Mouse (Mus musculus): ENCODE results near the gene Ubl5. TPM values are rescaled to one million over a fixed set of nuclear protein-coding genes. Genes with fewer than 3 reads are reported as not detected.

Ubl5 gene
- polyA plus RNA-seq, 1 experiment, result 3.2 TPM

DNA sequence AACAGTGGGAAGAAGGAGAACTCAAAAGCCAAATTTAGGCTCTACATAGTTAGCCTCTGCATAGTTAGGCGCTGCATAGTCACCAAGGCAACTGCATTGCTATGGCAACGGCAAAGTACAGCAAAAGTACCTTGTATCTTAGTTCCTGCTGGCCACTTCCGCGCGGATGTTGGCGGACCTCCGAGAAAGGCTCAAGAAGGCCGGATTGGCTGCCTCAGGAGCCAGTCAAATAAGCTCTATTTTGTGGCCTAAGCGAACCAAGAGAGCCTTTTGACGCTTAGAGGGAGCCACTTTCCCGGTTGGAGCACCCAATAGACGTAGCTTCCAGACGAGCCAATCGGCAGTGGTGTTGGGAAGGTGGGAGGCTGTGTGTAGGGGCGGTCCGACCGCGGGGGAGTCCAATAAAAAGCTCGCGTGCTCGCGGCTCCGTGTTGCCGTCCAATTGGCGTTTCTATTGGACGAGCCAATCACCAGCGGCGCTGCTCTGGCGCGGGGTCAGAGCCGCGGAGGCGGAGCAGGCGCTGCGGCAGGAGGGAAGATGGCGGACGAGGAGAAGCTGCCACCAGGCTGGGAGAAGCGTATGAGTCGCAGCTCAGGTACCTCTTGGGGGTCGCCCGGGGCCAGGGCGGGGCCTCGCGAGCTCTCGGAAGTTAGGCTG is 9.1 kb downstream of the Ubl5 start, which contains the start of gene Pin1:
Gene Pin1, plus strand, starts transcription at position 494 of the 658 bp plus-strand sequence.
- Histone ChIP-seq H3K4me3 (replicated peaks) (peak within 1 kb of the TSS; percentile 88), H3K27me3 (ENCODE audit: control insufficient read depth) (no peaks in the 10 kb centered on the region), H3K9me3 (ENCODE audit: control insufficient read depth, low read length) (no peaks in the 10 kb centered on the region), H3K4me1 (ENCODE audit: control insufficient read depth) (peaks cover 75% of the 10 kb centered on the region), H3K36me3 (ENCODE audit: control insufficient read depth) (peaks cover 62% of the 10 kb centered on the region)
- TF ChIP-seq TAL1 (IDR thresholded peaks at IDR 0.05; ENCODE audit: low read length), result no peak
- TF ChIP-seq GATA1 (IDR thresholded peaks at IDR 0.05; ENCODE audit: low read length), result no peak

DNA sequence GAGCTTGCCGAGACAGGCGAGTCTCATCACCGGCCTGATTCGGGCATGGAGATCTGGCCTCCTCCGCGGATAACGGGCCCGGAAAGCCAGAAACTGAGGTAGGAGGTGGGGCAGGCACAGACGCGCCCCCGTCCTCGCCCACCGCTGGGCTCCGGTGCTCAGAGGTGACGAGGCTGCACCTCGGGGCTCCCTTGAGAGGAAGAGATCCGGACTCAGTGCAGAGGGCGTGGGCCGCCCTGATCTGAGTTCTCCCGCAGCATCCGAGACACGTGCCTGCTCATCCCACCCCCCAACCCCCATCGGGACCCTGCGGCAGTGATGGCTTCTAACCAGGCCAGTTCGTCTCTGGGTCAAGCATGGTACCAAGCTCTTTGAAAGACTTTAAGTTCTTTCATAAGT is 9.6 kb downstream of the Ubl5 start:
- H3K4me3 ChIP-seq (replicated peaks), result peak overlapping the region; percentile 88
- peaks cover 71% of the 10 kb centered on the region for H3K4me1 ChIP-seq (ENCODE audit: control insufficient read depth)
- no peaks in the 10 kb centered on the region for H3K9me3 ChIP-seq (ENCODE audit: control insufficient read depth, low read length)
- H3K36me3 ChIP-seq (ENCODE audit: control insufficient read depth), result peaks cover 62% of the 10 kb centered on the region
- TF ChIP-seq GATA1 (IDR thresholded peaks at IDR 0.05; ENCODE audit: low read length) (no peak), TAL1 (IDR thresholded peaks at IDR 0.05; ENCODE audit: low read length) (no peak)
- H3K27me3 ChIP-seq (ENCODE audit: control insufficient read depth), result no peaks in the 10 kb centered on the region

GRCm38 (mm10) chr9:20653859-20654258 is 11.2 kb downstream of the Ubl5 start:
- H3K4me3 ChIP-seq (replicated peaks), result no peak overlapping the region
- no peaks in the 10 kb centered on the region for H3K27me3 ChIP-seq (ENCODE audit: control insufficient read depth)
- H3K36me3 ChIP-seq (ENCODE audit: control insufficient read depth), result peaks cover 62% of the 10 kb centered on the region
- peaks cover 67% of the 10 kb centered on the region for H3K4me1 ChIP-seq (ENCODE audit: control insufficient read depth)
- H3K9me3 ChIP-seq (ENCODE audit: control insufficient read depth, low read length), result no peaks in the 10 kb centered on the region
- TF ChIP-seq GATA1 (IDR thresholded peaks at IDR 0.05; ENCODE audit: low read length), result no peak
- no peak for TF ChIP-seq TAL1 (IDR thresholded peaks at IDR 0.05; ENCODE audit: low read length)

GRCm38 (mm10) chr9:20657546-20657945 is 14.9 kb downstream of the Ubl5 start:
- Histone ChIP-seq H3K9me3 (ENCODE audit: control insufficient read depth, low read length) (no peaks in the 10 kb centered on the region), H3K4me1 (ENCODE audit: control insufficient read depth) (peaks cover 39% of the 10 kb centered on the region), H3K27me3 (ENCODE audit: control insufficient read depth) (no peaks in the 10 kb centered on the region), H3K4me3 (replicated peaks) (no peak overlapping the region), H3K36me3 (ENCODE audit: control insufficient read depth) (peaks cover 91% of the 10 kb centered on the region)
- TF ChIP-seq TAL1 (IDR thresholded peaks at IDR 0.05; ENCODE audit: low read length) (no peak), GATA1 (IDR thresholded peaks at IDR 0.05; ENCODE audit: low read length) (no peak)

GRCm38 (mm10) chr9:20662325-20662724 is 19.6 kb downstream of the Ubl5 start:
- Histone ChIP-seq H3K4me3 (replicated peaks) (no peak overlapping the region), H3K36me3 (ENCODE audit: control insufficient read depth) (peaks cover 82% of the 10 kb centered on the region), H3K9me3 (ENCODE audit: control insufficient read depth, low read length) (no peaks in the 10 kb centered on the region), H3K4me1 (ENCODE audit: control insufficient read depth) (peaks cover 27% of the 10 kb centered on the region), H3K27me3 (ENCODE audit: control insufficient read depth) (no peaks in the 10 kb centered on the region)
- TF ChIP-seq GATA1 (IDR thresholded peaks at IDR 0.05; ENCODE audit: low read length) (no peak), TAL1 (IDR thresholded peaks at IDR 0.05; ENCODE audit: low read length) (no peak)

DNA sequence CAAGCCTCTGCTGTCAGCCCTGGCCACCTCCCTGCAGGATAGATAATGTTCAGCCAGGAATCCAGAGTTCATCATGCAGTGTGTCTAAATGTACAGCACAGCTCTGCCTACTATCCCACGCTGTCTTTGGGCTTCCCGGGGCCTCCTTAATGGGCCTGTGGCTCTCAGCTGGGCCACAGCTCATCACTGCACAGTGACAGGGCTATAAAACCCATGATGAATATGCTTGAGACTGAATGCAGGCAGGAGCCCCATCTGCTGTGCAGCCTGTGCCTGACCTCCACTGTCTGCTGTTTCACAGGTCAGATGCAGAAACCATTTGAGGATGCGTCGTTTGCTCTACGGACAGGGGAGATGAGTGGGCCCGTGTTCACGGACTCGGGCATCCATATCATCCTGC is 20.2 kb downstream of the Ubl5 start:
- no peak for TF ChIP-seq GATA1 (IDR thresholded peaks at IDR 0.05; ENCODE audit: low read length)
- no peak for TF ChIP-seq TAL1 (IDR thresholded peaks at IDR 0.05; ENCODE audit: low read length)
- peaks cover 23% of the 10 kb centered on the region for H3K4me1 ChIP-seq (ENCODE audit: control insufficient read depth)
- no peak overlapping the region for H3K4me3 ChIP-seq (replicated peaks)
- no peaks in the 10 kb centered on the region for H3K9me3 ChIP-seq (ENCODE audit: control insufficient read depth, low read length)
- H3K27me3 ChIP-seq (ENCODE audit: control insufficient read depth), result no peaks in the 10 kb centered on the region
- peaks cover 77% of the 10 kb centered on the region for H3K36me3 ChIP-seq (ENCODE audit: control insufficient read depth)

DNA sequence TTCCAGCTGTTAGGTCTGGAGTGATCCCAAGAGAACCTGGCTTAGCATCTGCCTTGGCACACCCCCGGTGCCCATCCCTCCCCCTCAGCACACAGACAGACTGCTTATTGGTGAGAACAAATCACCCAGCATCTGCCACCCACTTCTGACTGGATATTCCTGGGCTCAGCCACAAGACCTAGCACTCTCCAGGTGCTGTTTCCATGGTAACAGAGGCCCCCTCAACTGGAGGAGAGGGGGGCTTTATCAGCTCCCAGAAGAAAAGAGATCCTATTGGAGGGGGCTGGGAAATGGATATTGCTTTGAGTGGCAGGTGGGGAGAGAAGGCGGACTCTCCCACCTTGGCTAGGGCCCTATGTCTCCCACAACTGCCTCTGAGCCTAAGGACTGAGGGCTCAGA is 21.3 kb downstream of the Ubl5 start:
- TF ChIP-seq TAL1 (IDR thresholded peaks at IDR 0.05; ENCODE audit: low read length) (no peak), GATA1 (IDR thresholded peaks at IDR 0.05; ENCODE audit: low read length) (no peak)
- Histone ChIP-seq H3K9me3 (ENCODE audit: control insufficient read depth, low read length) (no peaks in the 10 kb centered on the region), H3K36me3 (ENCODE audit: control insufficient read depth) (peaks cover 66% of the 10 kb centered on the region), H3K4me3 (replicated peaks) (no peak overlapping the region), H3K4me1 (ENCODE audit: control insufficient read depth) (peaks cover 21% of the 10 kb centered on the region), H3K27me3 (ENCODE audit: control insufficient read depth) (no peaks in the 10 kb centered on the region)

DNA sequence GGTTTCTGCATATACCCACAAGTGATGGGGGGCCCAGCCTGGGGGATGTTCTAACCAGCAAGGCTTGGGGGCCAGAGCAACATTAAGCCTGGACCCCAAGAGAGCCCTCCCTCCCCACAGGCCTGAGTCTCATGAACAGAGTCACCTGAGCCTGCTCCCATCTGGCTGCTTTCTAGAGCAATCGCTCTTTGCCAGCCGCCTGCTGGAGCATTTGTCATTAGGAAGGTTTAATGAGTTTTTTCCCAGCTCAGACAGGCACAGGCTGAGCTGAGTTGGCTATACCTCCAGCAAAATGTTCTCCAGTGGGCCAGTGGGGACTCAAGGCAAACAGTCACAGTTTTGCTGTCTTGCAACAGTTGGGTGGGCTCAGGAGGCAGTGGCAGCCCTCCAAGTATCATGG is 21.7 kb downstream of the Ubl5 start:
- H3K36me3 ChIP-seq (ENCODE audit: control insufficient read depth), result peaks cover 62% of the 10 kb centered on the region
- no peaks in the 10 kb centered on the region for H3K9me3 ChIP-seq (ENCODE audit: control insufficient read depth, low read length)
- H3K27me3 ChIP-seq (ENCODE audit: control insufficient read depth), result no peaks in the 10 kb centered on the region
- no peak overlapping the region for H3K4me3 ChIP-seq (replicated peaks)
- TF ChIP-seq TAL1 (IDR thresholded peaks at IDR 0.05; ENCODE audit: low read length) (no peak), GATA1 (IDR thresholded peaks at IDR 0.05; ENCODE audit: low read length) (no peak)
- H3K4me1 ChIP-seq (ENCODE audit: control insufficient read depth), result peaks cover 18% of the 10 kb centered on the region

GRCm38 (mm10) chr9:20664982-20665637 is 22.4 kb downstream of the Ubl5 start:
- Histone ChIP-seq H3K27me3 (ENCODE audit: control insufficient read depth) (no peaks in the 10 kb centered on the region), H3K36me3 (ENCODE audit: control insufficient read depth) (peaks cover 54% of the 10 kb centered on the region), H3K4me3 (replicated peaks) (no peak overlapping the region), H3K4me1 (ENCODE audit: control insufficient read depth) (peaks cover 18% of the 10 kb centered on the region), H3K9me3 (ENCODE audit: control insufficient read depth, low read length) (no peaks in the 10 kb centered on the region)
- TF ChIP-seq TAL1 (IDR thresholded peaks at IDR 0.05; ENCODE audit: low read length), result no peak
- no peak for TF ChIP-seq GATA1 (IDR thresholded peaks at IDR 0.05; ENCODE audit: low read length)
